Mouse (Mus musculus): ENCODE data around the gene Spry1.

DNA sequence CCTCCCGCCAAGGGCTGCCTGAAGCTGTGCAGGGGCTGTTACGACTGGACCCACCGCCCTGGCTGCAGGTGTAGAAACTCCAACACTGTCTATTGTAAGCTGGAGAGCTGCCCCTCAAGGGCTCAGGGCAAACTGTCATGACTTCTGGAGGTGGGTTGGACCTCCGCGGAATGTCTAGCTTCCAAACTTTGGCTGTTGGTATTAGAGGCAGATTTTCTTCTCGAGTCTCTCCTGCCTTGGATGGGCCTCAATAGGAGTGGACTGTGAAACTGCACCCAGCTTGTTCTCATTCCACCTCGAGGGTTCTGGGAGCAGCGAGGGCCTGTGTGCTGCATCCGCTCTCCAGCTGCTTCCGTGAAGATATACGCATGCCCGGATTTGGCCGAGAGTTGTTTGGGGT, 3.7 kb downstream of the Spry1 start:
- TF ChIP-seq GATA1 (IDR thresholded peaks at IDR 0.05; ENCODE audit: low read length), result no peak
- TF ChIP-seq TAL1 (IDR thresholded peaks at IDR 0.05; ENCODE audit: low read length), result no peak

Measured in erythroblast, embryonic 14.5 days (primary cell).